Mouse (Mus musculus) CH12.LX (cell line): ENCODE measurements around the gene Wdfy3. TPM values are rescaled to one million over a fixed set of nuclear protein-coding genes. Genes with fewer than 3 reads are reported as not detected.

ENCODE experiments used
- DNase-seq: peaks from one replicate; pipeline ENCODE4 v3.0.0-alpha.2; 2013; ENCODE audit errors: extremely low read depth
- H3K27ac ChIP-seq: 2 replicates; pipeline ENCODE4 v1.5.1; 2012; ENCODE audit warnings: low read depth, mild to moderate bottlenecking, control low read depth, moderate library complexity; ENCODE audit not compliant: insufficient read depth
- H3K27me3 ChIP-seq: replicated peaks from 2 replicates; pipeline ENCODE3; 2012; ENCODE audit warnings: inconsistent platforms
- H3K36me3 ChIP-seq, 2 experiments: replicated peaks in 1 of 2; 2 replicates each; pipeline versions ENCODE3 to v1.6.1; 2012; ENCODE audit warnings: inconsistent platforms in 1 of 2, low read length in 1 of 2, mild to moderate bottlenecking in 1 of 2, mixed read lengths in 1 of 2, moderate library complexity in 1 of 2; ENCODE audit not compliant: control insufficient read depth in 1 of 2, insufficient read depth in 1 of 2
- H3K4me1 ChIP-seq, 2 experiments: 2 replicates each; pipeline ENCODE4 v1.6.1; 2012; ENCODE audit warnings: inconsistent platforms in 1 of 2, moderate library complexity in 1 of 2; ENCODE audit not compliant: insufficient read depth in 2 of 2, control insufficient read depth in 1 of 2
- H3K4me2 ChIP-seq: 2 replicates; pipeline ENCODE4 v1.6.1; 2012; ENCODE audit warnings: low read depth, mild to moderate bottlenecking, control low read depth; ENCODE audit not compliant: poor library complexity, insufficient read depth, severe bottlenecking
- H3K4me3 ChIP-seq, 3 experiments: fragments of 150-350 bp in 1 of 3; sonication (generic) in 1 of 3; replicated peaks in 1 of 3; 2 replicates each; pipeline versions ENCODE3 to v1.5.1; 2011 to 2012; ENCODE audit warnings: low read depth in 2 of 3, low read length in 2 of 3, mild to moderate bottlenecking in 2 of 3, moderate library complexity in 2 of 3, control low read depth in 1 of 3, improper control_type of control experiment in 1 of 3, inconsistent platforms in 1 of 3, mixed read lengths in 1 of 3; ENCODE audit not compliant: poor library complexity in 1 of 3
- H3K79me2 ChIP-seq: replicated peaks from 2 replicates; pipeline ENCODE4 v1.6.1; 2012; ENCODE audit warnings: mild to moderate bottlenecking, moderate library complexity; ENCODE audit not compliant: control insufficient read depth, poor library complexity, insufficient read depth, severe bottlenecking; ENCODE audit errors: extremely low read depth
- H3K9ac ChIP-seq: 2 replicates; pipeline ENCODE4 v1.6.1; 2012; ENCODE audit warnings: low read depth, mild to moderate bottlenecking, control low read depth, moderate library complexity; ENCODE audit not compliant: insufficient read depth
- H3K9me3 ChIP-seq: replicated peaks from 2 replicates; pipeline ENCODE3; 2012; ENCODE audit warnings: low read length, inconsistent platforms, mixed read lengths
- BHLHE40 ChIP-seq: IDR thresholded peaks from 2 replicates; pipeline ENCODE4 v1.6.1; 2011; ENCODE audit warnings: mild to moderate bottlenecking, low read depth, low read length, improper control_type of control experiment
- E2F4 ChIP-seq: IDR thresholded peaks from 2 replicates; pipeline ENCODE4 v1.6.1; 2011; ENCODE audit warnings: low read depth, low read length, improper control_type of control experiment; ENCODE audit not compliant: insufficient replicate concordance
- ELF1 ChIP-seq: IDR thresholded peaks from 2 replicates; pipeline ENCODE4 v1.6.1; 2014; ENCODE audit warnings: low read depth, mild to moderate bottlenecking, inconsistent platforms, low read length, improper control_type of control experiment
- GABPA ChIP-seq: IDR thresholded peaks from 2 replicates; pipeline ENCODE4 v1.6.1; 2012; ENCODE audit warnings: low read depth, low read length, improper control_type of control experiment, inconsistent platforms; ENCODE audit not compliant: insufficient replicate concordance
- JUN ChIP-seq: IDR thresholded peaks from 2 replicates; pipeline ENCODE4 v1.6.1; 2011; ENCODE audit warnings: low read depth, mild to moderate bottlenecking, low read length, improper control_type of control experiment, moderate library complexity; ENCODE audit not compliant: insufficient read depth
- JUND ChIP-seq: conservative IDR thresholded peaks from 2 replicates; pipeline ENCODE4 v1.6.1; 2011; ENCODE audit warnings: low read depth, low read length, improper control_type of control experiment
- KAT2A ChIP-seq: IDR thresholded peaks from 2 replicates; pipeline ENCODE4 v1.6.1; 2012; ENCODE audit warnings: low read length, improper control_type of control experiment, inconsistent platforms; ENCODE audit not compliant: insufficient replicate concordance
- NELFE ChIP-seq: IDR thresholded peaks from 2 replicates; pipeline ENCODE4 v1.6.1; 2011; ENCODE audit warnings: low read depth, low read length, improper control_type of control experiment
- PAX5 ChIP-seq: IDR thresholded peaks from 2 replicates; pipeline ENCODE4 v1.6.1; 2012; ENCODE audit warnings: low read length, inconsistent platforms, mixed read lengths
- POLR2AphosphoS2 ChIP-seq: IDR thresholded peaks from 2 replicates; pipeline ENCODE4 v1.6.1; 2011; ENCODE audit warnings: low read depth, low read length, improper control_type of control experiment
- TBP ChIP-seq: conservative IDR thresholded peaks from 2 replicates; pipeline ENCODE4 v1.6.1; 2011; ENCODE audit warnings: low read depth, low read length, improper control_type of control experiment
- TCF12 ChIP-seq: IDR thresholded peaks from 2 replicates; pipeline ENCODE4 v1.6.1; 2014; ENCODE audit warnings: low read depth, mild to moderate bottlenecking, inconsistent platforms, low read length, improper control_type of control experiment
- UBTF ChIP-seq: IDR thresholded peaks from 2 replicates; pipeline ENCODE4 v1.6.1; 2012; ENCODE audit warnings: low read depth, mild to moderate bottlenecking, inconsistent platforms, low read length, improper control_type of control experiment, moderate library complexity
- USF1 ChIP-seq: IDR thresholded peaks from 2 replicates; pipeline ENCODE4 v1.6.1; 2014; ENCODE audit warnings: low read depth, mild to moderate bottlenecking, inconsistent platforms, low read length, improper control_type of control experiment
- USF2 ChIP-seq: conservative IDR thresholded peaks from 2 replicates; pipeline ENCODE4 v1.6.1; 2011; ENCODE audit warnings: low read depth, low read length, improper control_type of control experiment
- ZKSCAN1 ChIP-seq: IDR thresholded peaks from 2 replicates; pipeline ENCODE4 v1.6.1; 2012; ENCODE audit warnings: low read depth, inconsistent platforms, low read length, improper control_type of control experiment, borderline replicate concordance
- ZMIZ1 ChIP-seq: IDR thresholded peaks from 2 replicates; pipeline ENCODE4 v1.6.1; 2012; ENCODE audit warnings: low read depth, mild to moderate bottlenecking, inconsistent platforms, low read length, improper control_type of control experiment
- ZNF384 ChIP-seq: IDR thresholded peaks from 2 replicates; pipeline ENCODE4 v1.6.1; 2012; ENCODE audit warnings: low read depth, low read length, improper control_type of control experiment, inconsistent platforms
- dilution Hi-C: fragments of 300-500 bp; cut with MboI; formaldehyde crosslinking; loops from 2 replicates; pipeline ENCODE4 v1.14.3; 2020; ENCODE audit warnings: low sequenced_read_pairs; ENCODE audit not compliant: extremely low pct_unique_long_range_greater_than_20kb, extremely low pct_ligation_motif_present
- in situ Hi-C: fragments of 300-500 bp; cut with MboI; formaldehyde crosslinking; loops from 3 replicates; pipeline ENCODE4 v1.14.3; 2019; ENCODE audit warnings: low sequenced_read_pairs, low pct_ligation_motif_present, low pct_unique_long_range_greater_than_20kb, mixed read lengths
- polyA plus RNA-seq: library from polyadenylated mRNA; unstranded; fragments of >175 nt; gene quantifications from 2 replicates; pipeline ENCODE4 v1.2.1, GENCODE M21; 2012; ENCODE audit warnings: low read depth; ENCODE audit not compliant: insufficient read length
- total RNA-seq, 2 experiments: library from RNA; depleted of rRNA; stranded (reverse); fragments of 300-350 nt in 1 of 2; fragments of >200 nt in 1 of 2; gene quantifications; 2 replicates each; pipeline ENCODE4 v1.2.3; 2012 to 2014

The Wdfy3 gene
- total and polyA plus RNA-seq, 3 experiments = not detected

- Histone ChIP-seq H3K79me2 (no peaks in the 10 kb centered on the region), H3K9ac (no peak overlapping the region), H3K4me1 (no peaks in the 10 kb centered on the region; a peak in 1 of 4 replicates), H3K4me2 (no peak overlapping the region), H3K36me3 (no peaks in the 10 kb centered on the region), H3K9me3 (peaks cover 57% of the 10 kb centered on the region), H3K4me3 (no peak overlapping the region), H3K27ac (no peak overlapping the region), H3K27me3 (no peaks in the 10 kb centered on the region)
- no peak for TF ChIP-seq ZMIZ1
- no peak for TF ChIP-seq USF1
- no peak for TF ChIP-seq TCF12
- no peak for DNase-seq
- dilution Hi-C loops (no loop called here), in situ Hi-C loops (no loop called here)
Measured at GRCm38 (mm10) chr5:102006218-102006941, 63.3 kb downstream of the Wdfy3 start.

GRCm38 (mm10) chr5:102003371-102003770, 66.3 kb downstream of the Wdfy3 start:
- H3K27ac ChIP-seq = no peak overlapping the region
- TF ChIP-seq ZMIZ1 (no peak), ELF1 (no peak), GABPA (no peak), UBTF (no peak), E2F4 (no peak), USF2 (no peak), KAT2A (no peak), JUND (no peak), TBP (no peak), JUN (no peak), PAX5 (no peak), USF1 (no peak), NELFE (no peak), POLR2AphosphoS2 (no peak), BHLHE40 (no peak), ZNF384 (no peak), ZKSCAN1 (no peak)
- no peaks in the 10 kb centered on the region for H3K27me3 ChIP-seq
- no peaks in the 10 kb centered on the region for H3K36me3 ChIP-seq
- dilution Hi-C loops (no loop called here), in situ Hi-C loops (no loop called here)
- H3K9ac ChIP-seq = no peak overlapping the region
- no peak overlapping the region for H3K4me2 ChIP-seq
- H3K4me1 ChIP-seq = no peaks in the 10 kb centered on the region; a peak in 1 of 4 replicates
- H3K9me3 ChIP-seq = peaks cover 58% of the 10 kb centered on the region
- DNase-seq = no peak
- no peak overlapping the region for H3K4me3 ChIP-seq
- no peaks in the 10 kb centered on the region for H3K79me2 ChIP-seq
